Mouse (Mus musculus) embryonic facial prominence, embryonic 13.5 days (tissue): ENCODE results near the gene Srl. TPM values are rescaled to one million over a fixed set of nuclear protein-coding genes. Genes with fewer than 3 reads are reported as not detected.

Experiments
- ATAC-seq: fragments of 200-750 bp; cut with Nextera tagmentation; 2 replicates; pipeline ENCODE4 v1.8.0; 2017; ENCODE audit warnings: low read depth; ENCODE audit not compliant: insufficient number of reproducible peaks, insufficient read depth, low FRiP score, low TSS enrichment
- H3K27ac ChIP-seq: fragments of 300-500 bp; sonication (generic); 2 replicates; pipeline ENCODE4 v1.5.1; 2015; ENCODE audit warnings: moderate library complexity, mild to moderate bottlenecking, inconsistent platforms
- H3K27me3 ChIP-seq: fragments of 300-500 bp; sonication (generic); 2 replicates; pipeline ENCODE4 v1.6.1; 2015; ENCODE audit warnings: mild to moderate bottlenecking, inconsistent platforms
- H3K36me3 ChIP-seq: fragments of 300-500 bp; sonication (generic); 2 replicates; pipeline ENCODE4 v1.6.1; 2015; ENCODE audit warnings: mild to moderate bottlenecking, inconsistent platforms
- H3K4me1 ChIP-seq: fragments of 300-500 bp; sonication (generic); 2 replicates; pipeline ENCODE4 v1.6.1; 2015; ENCODE audit warnings: inconsistent platforms
- H3K4me2 ChIP-seq: fragments of 300-500 bp; sonication (generic); 2 replicates; pipeline ENCODE4 v1.6.1; 2015; ENCODE audit warnings: moderate library complexity, mild to moderate bottlenecking, inconsistent platforms
- H3K4me3 ChIP-seq: fragments of 300-500 bp; sonication (generic); 2 replicates; pipeline ENCODE4 v1.5.1; 2015; ENCODE audit warnings: mild to moderate bottlenecking, inconsistent platforms
- H3K9ac ChIP-seq: fragments of 300-500 bp; sonication (generic); 2 replicates; pipeline ENCODE4 v1.6.1; 2015; ENCODE audit warnings: mild to moderate bottlenecking, inconsistent platforms
- H3K9me3 ChIP-seq: fragments of 300-500 bp; sonication (generic); 2 replicates; pipeline ENCODE4 v1.6.1; 2016; ENCODE audit warnings: inconsistent platforms
- WGBS: fragments of 180-500 bp; shearing (Covaris S2); methylation state at CpG from one replicate; pipeline ENCODE4 v1.1.7; 2015; ENCODE audit warnings: mixed read lengths; 5-methylcytosine and 5-hydroxymethylcytosine counted together
- polyA plus RNA-seq: library from polyadenylated mRNA; unstranded; fragments of >200 nt; fragmentation: Nextera tagmentation; extraction: Ambion mirVana; gene quantifications from 2 replicates; pipeline ENCODE4 v1.2.1, GENCODE M21; 2015

The Srl gene
- polyA plus RNA-seq, 1 experiment from 2014 or later: 21.1 TPM

- no peak overlapping the region for H3K4me3 ChIP-seq
- no peak overlapping the region for H3K27ac ChIP-seq
- no peaks in the 10 kb centered on the region for H3K36me3 ChIP-seq
- H3K4me1 ChIP-seq: peaks cover 6% of the 10 kb centered on the region; the same call in 1 of the 2 replicates
- no peak overlapping the region for H3K4me2 ChIP-seq
- H3K27me3 ChIP-seq: no peaks in the 10 kb centered on the region
- H3K9ac ChIP-seq: no peak overlapping the region
- WGBS: 75% methylated on average over 3 of the region's 3 CpGs
- H3K9me3 ChIP-seq: no peaks in the 10 kb centered on the region
- ATAC-seq: no peak
Observed at GRCm38 (mm10) chr16:4457927-4458326, 83.7 kb downstream of the Srl start.

GRCm38 (mm10) chr16:4456391-4456790 is 85.2 kb downstream of the Srl start:
- H3K4me2 ChIP-seq: no peak overlapping the region
- 74% methylated on average over 5 of the region's 5 CpGs for WGBS
- no peak overlapping the region for H3K9ac ChIP-seq
- H3K27ac ChIP-seq: no peak overlapping the region
- H3K36me3 ChIP-seq: no peaks in the 10 kb centered on the region
- peaks cover 6% of the 10 kb centered on the region; the same call in 1 of the 2 replicates for H3K4me1 ChIP-seq
- H3K27me3 ChIP-seq: no peaks in the 10 kb centered on the region
- no peaks in the 10 kb centered on the region for H3K9me3 ChIP-seq
- H3K4me3 ChIP-seq: no peak overlapping the region
- no peak for ATAC-seq

GRCm38 (mm10) chr16:4455693-4456092 is 85.9 kb downstream of the Srl start:
- Histone ChIP-seq H3K4me3 (no peak overlapping the region), H3K4me2 (no peak overlapping the region), H3K4me1 (peaks cover 6% of the 10 kb centered on the region; the same call in 1 of the 2 replicates), H3K27me3 (no peaks in the 10 kb centered on the region), H3K9me3 (no peaks in the 10 kb centered on the region), H3K36me3 (no peaks in the 10 kb centered on the region), H3K9ac (no peak overlapping the region), H3K27ac (no peak overlapping the region; the same call in 1 of the 2 replicates)
- no peak for ATAC-seq
- 63% methylated on average over 4 of the region's 4 CpGs for WGBS

GRCm38 (mm10) chr16:4454563-4454962 is 87.1 kb downstream of the Srl start:
- Histone ChIP-seq H3K4me3 (no peak overlapping the region), H3K27me3 (no peaks in the 10 kb centered on the region), H3K4me1 (peaks cover 6% of the 10 kb centered on the region; the same call in 1 of the 2 replicates), H3K9me3 (no peaks in the 10 kb centered on the region), H3K27ac (no peak overlapping the region), H3K36me3 (no peaks in the 10 kb centered on the region), H3K9ac (no peak overlapping the region), H3K4me2 (no peak overlapping the region)
- WGBS: 84% methylated on average over 7 of the region's 7 CpGs
- ATAC-seq: no peak

GRCm38 (mm10) chr16:4449418-4449817 is 92.2 kb downstream of the Srl start:
- H3K27me3 ChIP-seq: no peaks in the 10 kb centered on the region
- H3K27ac ChIP-seq: no peak overlapping the region
- 0 out of 2 replicates have a peak, but pooled peaks cover 3% of the 10 kb centered on the region for H3K4me1 ChIP-seq
- no peak overlapping the region for H3K9ac ChIP-seq
- H3K4me3 ChIP-seq: no peak overlapping the region
- 90% methylated on average over 6 of the region's 6 CpGs for WGBS
- H3K9me3 ChIP-seq: no peaks in the 10 kb centered on the region
- H3K36me3 ChIP-seq: no peaks in the 10 kb centered on the region
- no peak for ATAC-seq
- no peak overlapping the region for H3K4me2 ChIP-seq

- H3K9me3 ChIP-seq: no peaks in the 10 kb centered on the region
- H3K27ac ChIP-seq: no peak overlapping the region
- no peak for ATAC-seq
- no peaks in the 10 kb centered on the region for H3K27me3 ChIP-seq
- 41% methylated on average over 9 of the region's 9 CpGs for WGBS
- H3K9ac ChIP-seq: no peak overlapping the region
- H3K4me2 ChIP-seq: no peak overlapping the region
- H3K4me3 ChIP-seq: no peak overlapping the region
- H3K36me3 ChIP-seq: no peaks in the 10 kb centered on the region
- H3K4me1 ChIP-seq: 0 out of 2 replicates have a peak, but pooled peaks cover 3% of the 10 kb centered on the region
Observed at GRCm38 (mm10) chr16:4448235-4448634, 93.4 kb downstream of the Srl start.

GRCm38 (mm10) chr16:4446395-4446794 is 95.2 kb downstream of the Srl start:
- no peak overlapping the region for H3K27ac ChIP-seq
- no peak for ATAC-seq
- no peak overlapping the region for H3K9ac ChIP-seq
- no peaks in the 10 kb centered on the region for H3K27me3 ChIP-seq
- WGBS: 34% methylated on average over 4 of the region's 4 CpGs
- H3K4me1 ChIP-seq: 0 out of 2 replicates have a peak, but pooled peaks cover 3% of the 10 kb centered on the region
- H3K9me3 ChIP-seq: no peaks in the 10 kb centered on the region
- H3K36me3 ChIP-seq: no peaks in the 10 kb centered on the region
- no peak overlapping the region for H3K4me3 ChIP-seq
- no peak overlapping the region for H3K4me2 ChIP-seq

GRCm38 (mm10) chr16:4444378-4444777 is 97.2 kb downstream of the Srl start:
- H3K9ac ChIP-seq: no peak overlapping the region
- WGBS: 73% methylated on average over 1 of the region's 1 CpGs
- H3K4me2 ChIP-seq: no peak overlapping the region
- H3K27me3 ChIP-seq: no peaks in the 10 kb centered on the region
- H3K36me3 ChIP-seq: no peaks in the 10 kb centered on the region
- no peaks in the 10 kb centered on the region for H3K9me3 ChIP-seq
- no peak for ATAC-seq
- H3K27ac ChIP-seq: no peak overlapping the region
- H3K4me3 ChIP-seq: no peak overlapping the region
- 0 out of 2 replicates have a peak, but pooled peaks cover 3% of the 10 kb centered on the region for H3K4me1 ChIP-seq

GRCm38 (mm10) chr16:4439302-4440066 is 102.1 kb downstream of the Srl start:
- 77% methylated on average over 10 of the region's 10 CpGs for WGBS
- Histone ChIP-seq H3K36me3 (no peaks in the 10 kb centered on the region), H3K9me3 (no peaks in the 10 kb centered on the region), H3K27ac (no peak overlapping the region), H3K4me1 (no peaks in the 10 kb centered on the region), H3K4me2 (no peak overlapping the region), H3K9ac (no peak overlapping the region), H3K27me3 (no peaks in the 10 kb centered on the region), H3K4me3 (no peak overlapping the region)
- ATAC-seq: no peak

- H3K4me3 ChIP-seq: no peak overlapping the region
- no peaks in the 10 kb centered on the region for H3K27me3 ChIP-seq
- H3K27ac ChIP-seq: no peak overlapping the region
- no peak overlapping the region for H3K4me2 ChIP-seq
- H3K36me3 ChIP-seq: no peaks in the 10 kb centered on the region
- ATAC-seq: no peak
- H3K9ac ChIP-seq: no peak overlapping the region
- H3K4me1 ChIP-seq: no peaks in the 10 kb centered on the region
- no peaks in the 10 kb centered on the region for H3K9me3 ChIP-seq
- WGBS: 75% methylated on average over 4 of the region's 4 CpGs
Observed at GRCm38 (mm10) chr16:4436738-4437137, 104.9 kb downstream of the Srl start.

GRCm38 (mm10) chr16:4435371-4435770 is 106.2 kb downstream of the Srl start:
- no peak for ATAC-seq
- Histone ChIP-seq H3K9ac (no peak overlapping the region), H3K4me3 (no peak overlapping the region), H3K4me1 (no peaks in the 10 kb centered on the region), H3K27me3 (no peaks in the 10 kb centered on the region), H3K4me2 (no peak overlapping the region), H3K27ac (no peak overlapping the region), H3K36me3 (no peaks in the 10 kb centered on the region), H3K9me3 (no peaks in the 10 kb centered on the region)
- WGBS: 80% methylated on average over 2 of the region's 2 CpGs

- H3K4me2 ChIP-seq: no peak overlapping the region
- no peaks in the 10 kb centered on the region for H3K36me3 ChIP-seq
- H3K9me3 ChIP-seq: no peaks in the 10 kb centered on the region
- ATAC-seq: no peak
- 64% methylated on average over 4 of the region's 4 CpGs for WGBS
- no peaks in the 10 kb centered on the region for H3K4me1 ChIP-seq
- no peak overlapping the region for H3K27ac ChIP-seq
- no peak overlapping the region for H3K4me3 ChIP-seq
- H3K9ac ChIP-seq: no peak overlapping the region
- no peaks in the 10 kb centered on the region for H3K27me3 ChIP-seq
Observed at GRCm38 (mm10) chr16:4431841-4432240, 109.8 kb downstream of the Srl start.
